Mouse (Mus musculus) frontal cortex, adult 2 months (tissue): ENCODE results near the gene Stx8. TPM values are rescaled to one million over a fixed set of nuclear protein-coding genes. Genes with fewer than 3 reads are reported as not detected.

Experiments
- DNase-seq, 2 experiments: peaks; one replicate each; pipeline ENCODE4 v3.0.0; 2022; ENCODE audit warnings: low spot score in 1 of 2; ENCODE audit errors: extremely low spot score in 1 of 2
- polyA plus RNA-seq: library from polyadenylated mRNA; depleted of rRNA; stranded (reverse); fragments of >200 nt; gene quantifications from 2 replicates; pipeline ENCODE4 v1.2.3, GENCODE M21; 2012

Gene Stx8
- polyA plus RNA-seq, 1 experiment: 35.0 TPM

- no peak for DNase-seq
These were observed 248.7 kb downstream of the Stx8 start for GRCm38 (mm10) chr11:68214496-68215205.

- no peak for DNase-seq
These were observed 249.4 kb downstream of the Stx8 start for GRCm38 (mm10) chr11:68215206-68215912.

GRCm38 (mm10) chr11:68216041-68216440 lies 250.0 kb downstream of the Stx8 start:
- DNase-seq: no peak

GRCm38 (mm10) chr11:68220733-68221132 lies 254.7 kb downstream of the Stx8 start:
- DNase-seq: no peak

GRCm38 (mm10) chr11:68222209-68222608 lies 256.2 kb downstream of the Stx8 start:
- DNase-seq: no peak

- DNase-seq: no peak
These were observed 257.1 kb downstream of the Stx8 start for GRCm38 (mm10) chr11:68223143-68223542.

- no peak for DNase-seq
These were observed 260.7 kb downstream of the Stx8 start for GRCm38 (mm10) chr11:68226654-68227057.

GRCm38 (mm10) chr11:68227837-68228236 lies 261.8 kb downstream of the Stx8 start:
- DNase-seq: no peak

- no peak for DNase-seq
These were observed 263.1 kb downstream of the Stx8 start for GRCm38 (mm10) chr11:68228941-68229665.

GRCm38 (mm10) chr11:68231558-68231957 lies 265.6 kb downstream of the Stx8 start:
- no peak for DNase-seq

GRCm38 (mm10) chr11:68233469-68233965 lies 267.5 kb downstream of the Stx8 start:
- no peak for DNase-seq

- no peak for DNase-seq
These were observed 273.8 kb downstream of the Stx8 start for GRCm38 (mm10) chr11:68239756-68240155.

- DNase-seq: no peak
These were observed 278.4 kb downstream of the Stx8 start for GRCm38 (mm10) chr11:68244254-68244991.

- no peak for DNase-seq
These were observed 278.9 kb downstream of the Stx8 start for GRCm38 (mm10) chr11:68244992-68245261.

- no peak for DNase-seq
These were observed 281.9 kb downstream of the Stx8 start for GRCm38 (mm10) chr11:68247897-68248296.

- DNase-seq: no peak
These were observed 284.1 kb downstream of the Stx8 start for GRCm38 (mm10) chr11:68250106-68250505.

GRCm38 (mm10) chr11:68253531-68253930 lies 287.5 kb downstream of the Stx8 start:
- no peak for DNase-seq
